Mouse (Mus musculus) T-helper 2 cell (primary cell): ENCODE data around the gene P3h1.

Source experiments
- in situ Hi-C: fragments of 300-600 bp; cut with MboI, MseI; formaldehyde crosslinking; loops from one replicate; pipeline ENCODE4 v1.15.1; 2025; ENCODE audit warnings: high pct_unique_total_duplicates

Gene P3h1

GRCm38 (mm10) chr4:119232410-119233255 is at the start of gene P3h1, which contains the start of gene AU022252:
Gene P3h1 (plus strand): TSS chr4:119232915.
Gene AU022252 (minus strand): TSS chr4:119232712.
- in situ Hi-C loops = loop anchor here (25.0 kb wide), 1 partner anchor 1055 kb away; the partner anchor contains the start of gene Foxo6

- in situ Hi-C loops = no loop called here
These were observed 49.2 kb upstream of the P3h1 start for GRCm38 (mm10) chr4:119183525-119183924.

DNA sequence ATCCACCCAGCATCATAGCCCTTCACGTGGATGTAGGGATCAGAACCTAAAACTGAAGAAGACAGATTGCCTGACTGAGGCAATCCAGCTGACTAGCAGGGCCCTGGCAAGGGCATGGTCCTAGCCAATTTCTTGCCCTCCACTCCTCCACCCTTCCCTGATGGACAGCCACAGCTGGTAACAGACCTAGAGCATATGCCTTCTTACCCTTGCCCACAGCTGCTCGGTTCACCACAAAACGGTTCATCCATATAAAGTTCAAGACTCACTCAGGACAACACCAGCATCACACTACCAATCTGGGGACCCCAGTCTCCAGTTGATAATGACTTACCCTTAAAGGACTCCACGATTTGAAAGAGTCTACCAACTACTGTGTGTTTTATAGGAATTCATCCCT is 46.9 kb upstream of the P3h1 start:
- in situ Hi-C loops = no loop called here

GRCm38 (mm10) chr4:119188060-119188785 is 44.5 kb upstream of the P3h1 start:
- in situ Hi-C loops = no loop called here

DNA sequence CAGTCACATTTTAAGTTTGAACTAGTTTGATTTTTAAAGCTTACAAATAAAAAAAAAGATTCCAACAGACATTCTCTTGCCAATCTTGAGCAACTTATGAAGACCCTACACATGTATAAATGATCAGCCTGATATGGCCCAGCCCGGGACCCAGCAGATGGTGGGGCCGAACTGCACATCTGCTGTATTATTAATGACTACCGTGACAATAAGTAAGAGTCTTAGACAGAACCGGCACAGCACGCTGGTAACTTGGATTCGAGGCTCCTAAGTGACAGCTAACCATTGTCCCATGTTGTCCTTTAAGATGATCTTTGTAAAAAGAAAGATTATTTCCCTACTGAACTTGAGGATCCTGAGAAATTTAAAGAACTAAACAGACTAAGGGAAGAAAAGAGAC is 43.3 kb upstream of the P3h1 start:
- in situ Hi-C loops = no loop called here

- in situ Hi-C loops = no loop called here
These were observed 42.9 kb upstream of the P3h1 start, which contains the start of gene Ermap for GRCm38 (mm10) chr4:119189864-119190263. Gene Ermap (minus strand): TSS chr4:119190011.

DNA sequence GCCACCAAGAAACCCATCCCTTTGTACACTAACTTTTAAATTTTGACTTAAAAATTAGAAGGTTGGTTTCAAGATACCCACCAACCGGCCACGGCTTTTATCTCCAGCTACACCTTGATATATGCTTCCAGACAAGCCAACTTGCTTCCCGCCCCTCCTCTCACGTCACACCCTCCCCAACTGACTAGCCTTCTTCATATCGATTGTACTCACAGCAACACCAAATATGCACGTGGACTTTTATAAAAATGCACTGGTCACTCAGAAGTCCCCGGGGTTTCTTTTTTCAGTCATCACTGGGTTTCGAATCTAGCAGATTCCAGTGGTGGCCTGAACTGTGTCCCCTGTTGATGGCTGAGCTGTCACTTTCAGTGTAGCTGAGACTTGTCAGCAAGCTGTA is 42.1 kb upstream of the P3h1 start:
- in situ Hi-C loops = no loop called here

DNA sequence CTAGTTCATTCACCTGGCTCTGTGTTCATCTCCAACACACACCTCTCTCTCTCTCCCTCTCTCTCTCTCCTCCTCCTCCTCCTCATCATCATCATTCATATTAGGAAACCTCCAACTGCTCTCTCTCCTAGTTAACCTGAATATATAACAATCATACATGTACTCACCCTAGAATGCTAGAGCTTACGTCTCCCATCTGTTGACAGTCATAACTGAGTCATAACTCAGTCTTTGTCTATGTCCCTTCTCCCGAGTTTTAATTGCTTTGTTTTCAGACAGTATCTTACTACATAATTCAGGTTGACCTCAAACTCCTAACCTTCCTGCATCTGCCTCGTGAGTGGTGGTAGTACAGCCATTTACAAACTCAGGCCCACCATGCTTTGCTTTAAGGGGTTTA is 41.4 kb upstream of the P3h1 start:
- in situ Hi-C loops = no loop called here

DNA sequence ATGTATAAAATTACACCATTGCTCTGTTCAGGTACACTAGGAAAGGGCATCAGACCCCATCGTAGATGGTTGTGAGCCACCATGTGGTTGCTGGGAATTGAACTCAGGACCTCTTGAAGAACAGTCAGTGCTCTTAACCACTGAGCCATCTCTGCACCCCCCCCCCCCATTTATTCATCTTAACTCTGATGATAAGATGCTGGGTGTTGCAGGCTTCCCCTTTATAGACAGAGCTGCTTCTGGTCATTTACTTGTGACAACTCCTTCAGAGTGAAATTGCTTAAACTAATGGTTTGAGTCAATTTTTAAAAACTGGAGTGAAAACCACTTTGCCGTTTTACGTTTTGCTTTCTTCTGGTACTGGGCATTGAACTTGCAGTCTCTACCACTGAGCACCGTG is 40.0 kb upstream of the P3h1 start:
- in situ Hi-C loops = no loop called here

DNA sequence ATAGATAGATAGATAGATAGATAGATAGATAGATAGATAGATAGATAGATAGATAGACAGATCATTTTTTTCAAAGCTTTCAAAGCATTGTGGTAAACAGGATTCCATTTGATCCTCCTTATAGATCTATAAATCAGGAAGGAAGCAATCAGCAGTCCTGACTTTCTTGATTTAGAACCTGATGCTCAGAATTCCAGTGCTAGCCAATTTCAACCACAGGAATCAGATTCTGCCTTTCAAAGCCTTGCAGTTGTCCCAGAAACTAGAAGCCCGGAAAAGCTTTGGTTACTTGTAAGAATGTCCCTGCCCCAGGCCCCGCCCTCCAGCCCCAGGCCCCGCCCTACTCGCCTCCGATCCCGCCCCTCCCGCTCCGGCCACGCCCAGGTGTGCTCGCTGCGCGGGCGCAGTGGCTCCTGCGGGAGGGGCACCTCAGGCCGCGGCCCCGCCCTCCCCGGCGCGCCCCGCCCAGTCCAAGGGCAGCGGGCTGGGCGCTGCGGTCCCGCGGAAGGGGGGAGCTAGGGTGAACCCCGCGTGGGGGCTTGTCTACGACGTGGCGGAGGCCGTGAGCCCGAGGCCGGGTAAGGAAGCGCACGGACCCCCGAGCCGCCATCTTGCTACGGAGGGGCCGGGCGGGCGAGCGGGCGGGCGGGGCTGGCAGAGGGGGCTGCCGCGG is 37.7 kb upstream of the P3h1 start, which contains the start of gene Svbp:
Gene Svbp (plus strand): TSS at position 398 of the 673 bp plus-strand sequence.
- in situ Hi-C loops = no loop called here

GRCm38 (mm10) chr4:119195582-119196320 is 37.0 kb upstream of the P3h1 start:
- in situ Hi-C loops = no loop called here

- in situ Hi-C loops = no loop called here
These were observed 34.6 kb upstream of the P3h1 start for GRCm38 (mm10) chr4:119198105-119198504.

DNA sequence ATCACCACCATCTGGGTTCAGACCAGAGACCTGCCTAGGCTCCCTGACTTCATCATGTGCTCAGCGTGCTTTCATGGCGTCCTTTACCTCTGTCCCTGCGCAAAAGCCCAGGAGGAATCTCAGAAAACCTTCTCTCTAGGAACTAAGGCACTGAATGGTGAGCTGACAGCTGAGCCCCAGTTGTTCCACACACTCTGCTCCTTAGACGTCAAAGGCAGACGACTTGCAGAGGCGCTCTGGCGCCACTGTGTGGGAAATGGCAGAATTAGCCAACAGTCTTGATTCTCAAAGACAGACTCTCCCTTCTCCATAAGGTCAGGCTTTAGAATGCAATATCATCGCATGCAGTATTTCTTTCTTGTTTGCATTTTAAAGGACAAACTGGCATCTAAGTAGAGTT is 28.0 kb upstream of the P3h1 start:
- in situ Hi-C loops = no loop called here

- in situ Hi-C loops = loop anchor here (10.0 kb wide), 1 partner anchor 1428 kb away; no protein-coding TSS in a partner anchor
These were observed 16.0 kb upstream of the P3h1 start for GRCm38 (mm10) chr4:119216667-119217066.

DNA sequence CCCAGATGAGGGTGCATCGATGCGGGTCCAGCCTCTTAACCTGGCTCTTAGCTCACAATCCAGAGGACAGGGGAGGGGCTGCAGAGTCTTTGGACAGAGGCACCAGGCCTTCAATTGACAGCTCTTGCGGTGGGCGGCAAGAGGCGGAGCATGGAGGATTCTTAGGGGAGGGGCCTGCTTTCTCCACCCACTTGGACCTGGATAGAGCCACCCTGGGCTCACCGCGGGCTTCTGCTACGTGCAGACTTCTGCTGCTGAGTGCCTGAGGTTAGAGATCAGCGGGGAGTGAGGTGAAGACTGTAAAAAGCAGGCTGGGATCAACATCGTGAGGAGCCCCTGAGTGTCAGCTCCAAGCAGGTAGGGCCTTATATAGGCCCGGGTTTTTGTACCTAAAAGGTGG is 14.5 kb upstream of the P3h1 start, which contains the start of gene Tmem269:
Gene Tmem269 (minus strand): TSS at position 49 of the 400 bp plus-strand sequence.
- in situ Hi-C loops = loop anchor here (10.0 kb wide), 1 partner anchor 1427 kb away; no protein-coding TSS in a partner anchor

GRCm38 (mm10) chr4:119223696-119224095 is 9.0 kb upstream of the P3h1 start:
- in situ Hi-C loops = loop anchor here (5.0 kb wide), 1 partner anchor 46 kb away; no protein-coding TSS in a partner anchor

GRCm38 (mm10) chr4:119224534-119224933 is 8.2 kb upstream of the P3h1 start:
- in situ Hi-C loops = loop anchor here (5.0 kb wide), 1 partner anchor 47 kb away; no protein-coding TSS in a partner anchor

DNA sequence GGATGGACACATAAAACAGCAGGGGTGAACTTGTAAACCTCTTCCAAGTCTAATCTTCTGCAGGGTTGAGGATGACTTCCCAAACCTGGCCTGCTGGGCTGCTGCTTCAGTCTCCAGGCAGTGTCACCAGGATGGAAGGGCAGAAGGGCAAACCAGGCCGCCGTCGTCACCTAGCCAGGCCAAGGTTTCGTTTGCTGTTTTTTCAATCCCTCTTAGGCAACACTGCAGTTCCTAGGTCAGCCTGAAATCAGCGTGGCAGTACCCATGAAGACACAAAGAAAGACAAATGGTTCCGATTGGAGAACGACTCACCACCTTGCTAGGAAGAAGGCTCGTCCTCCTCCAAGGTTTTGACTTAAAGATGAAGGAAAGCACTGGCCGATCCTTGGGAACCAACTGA is 7.0 kb upstream of the P3h1 start:
- in situ Hi-C loops = loop anchor here (25.0 kb wide), 1 partner anchor 1062 kb away; the partner anchor contains the start of gene Foxo6

DNA sequence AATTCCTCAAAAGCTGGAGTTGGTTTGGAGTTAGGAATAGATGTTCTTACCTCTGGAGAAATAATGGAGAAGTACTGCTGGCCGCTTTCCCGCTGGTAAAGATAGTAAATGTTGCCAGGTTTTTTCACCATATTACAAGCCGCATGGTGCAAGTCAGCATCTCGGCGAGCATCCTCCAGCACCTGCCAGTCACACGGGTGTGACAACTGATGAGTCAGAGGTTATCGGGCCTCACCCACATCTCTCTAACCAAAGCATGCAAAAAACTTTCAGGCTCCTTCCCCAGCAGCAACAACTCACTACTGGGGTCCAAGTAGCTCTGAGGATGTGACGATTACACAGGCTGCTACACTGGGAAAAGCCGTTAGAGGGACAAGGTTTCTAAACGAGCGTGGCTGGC is 6.0 kb upstream of the P3h1 start:
- in situ Hi-C loops = loop anchor here (25.0 kb wide), 1 partner anchor 1061 kb away; the partner anchor contains the start of gene Foxo6

GRCm38 (mm10) chr4:119233256-119233901 is 664 bp downstream of the P3h1 start:
- in situ Hi-C loops = loop anchor here (25.0 kb wide), 1 partner anchor 1054 kb away; the partner anchor contains the start of gene Foxo6
